Mouse (Mus musculus) intestine, embryonic 15.5 days (tissue): ENCODE measurements around the gene Ubap1. TPM values are rescaled to one million over a fixed set of nuclear protein-coding genes. Genes with fewer than 3 reads are reported as not detected.

ENCODE experiments used
- ATAC-seq: fragments of 200-750 bp; cut with Nextera tagmentation; 2 replicates; pipeline ENCODE4 v1.8.0; 2017; ENCODE audit warnings: moderate TSS enrichment, moderate library complexity
- H3K27ac ChIP-seq: fragments of 300-500 bp; sonication (generic); 2 replicates; pipeline ENCODE4 v1.5.1; 2015; ENCODE audit warnings: mild to moderate bottlenecking, inconsistent platforms
- H3K27me3 ChIP-seq: fragments of 300-500 bp; sonication (generic); replicated peaks from 2 replicates; pipeline ENCODE4 v1.6.1; 2015; ENCODE audit warnings: inconsistent platforms
- H3K36me3 ChIP-seq: fragments of 300-500 bp; sonication (generic); 2 replicates; pipeline ENCODE4 v1.6.1; 2015; ENCODE audit warnings: inconsistent platforms
- H3K4me1 ChIP-seq: fragments of 300-500 bp; sonication (generic); replicated peaks from 2 replicates; pipeline ENCODE4 v1.6.1; 2015; ENCODE audit warnings: inconsistent platforms
- H3K4me2 ChIP-seq: fragments of 300-500 bp; sonication (generic); replicated peaks from 2 replicates; pipeline ENCODE4 v1.6.1; 2015; ENCODE audit warnings: mild to moderate bottlenecking, inconsistent platforms
- H3K4me3 ChIP-seq: fragments of 300-500 bp; sonication (generic); replicated peaks from 2 replicates; pipeline ENCODE4 v1.5.1; 2015; ENCODE audit warnings: inconsistent platforms
- H3K9ac ChIP-seq: fragments of 300-500 bp; sonication (generic); 2 replicates; pipeline ENCODE4 v1.6.1; 2015; ENCODE audit warnings: inconsistent platforms
- H3K9me3 ChIP-seq: fragments of 300-500 bp; sonication (generic); 2 replicates; pipeline ENCODE4 v1.6.1; 2016; ENCODE audit warnings: inconsistent platforms
- WGBS: fragments of 180-500 bp; shearing (Covaris S2); methylation state at CpG from one replicate; pipeline ENCODE4 v1.1.7; 2015; 5-methylcytosine and 5-hydroxymethylcytosine counted together
- polyA plus RNA-seq: library from polyadenylated mRNA; unstranded; fragments of >200 nt; fragmentation: Nextera tagmentation; extraction: Ambion mirVana; gene quantifications from 2 replicates; pipeline ENCODE4 v1.2.1, GENCODE M21; 2015

Gene Ubap1
- polyA plus RNA-seq, 1 experiment from 2014 or later: 56.5 TPM

DNA sequence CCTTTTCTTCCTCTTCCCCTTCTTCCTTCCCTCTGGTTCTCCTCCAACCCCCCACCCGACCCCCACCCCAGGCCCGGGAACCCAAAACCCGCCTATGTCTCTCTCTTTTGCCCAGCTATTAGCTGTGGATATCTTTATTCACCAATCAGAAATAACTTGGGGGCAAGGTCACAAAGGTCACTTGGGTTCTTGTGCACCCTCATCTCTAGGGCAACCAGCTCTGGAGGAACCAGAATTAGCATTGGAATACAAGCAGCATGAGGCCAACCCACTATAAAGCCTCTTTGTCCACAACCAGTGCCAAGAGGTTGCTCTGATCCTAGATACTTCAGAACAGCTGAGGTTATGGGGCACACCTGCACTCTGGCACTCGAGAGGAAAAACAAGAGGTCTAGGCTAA, 19.3 kb upstream of the Ubap1 start:
- Histone ChIP-seq H3K27me3 (no peaks in the 10 kb centered on the region), H3K4me1 (no peaks in the 10 kb centered on the region; the same call in 1 of the 2 replicates), H3K9ac (no peak overlapping the region), H3K4me3 (no peak overlapping the region), H3K9me3 (no peaks in the 10 kb centered on the region), H3K27ac (no peak overlapping the region), H3K36me3 (no peaks in the 10 kb centered on the region), H3K4me2 (no peak overlapping the region)
- 69% methylated on average over 4 of the region's 4 CpGs for WGBS
- ATAC-seq: no peak

DNA sequence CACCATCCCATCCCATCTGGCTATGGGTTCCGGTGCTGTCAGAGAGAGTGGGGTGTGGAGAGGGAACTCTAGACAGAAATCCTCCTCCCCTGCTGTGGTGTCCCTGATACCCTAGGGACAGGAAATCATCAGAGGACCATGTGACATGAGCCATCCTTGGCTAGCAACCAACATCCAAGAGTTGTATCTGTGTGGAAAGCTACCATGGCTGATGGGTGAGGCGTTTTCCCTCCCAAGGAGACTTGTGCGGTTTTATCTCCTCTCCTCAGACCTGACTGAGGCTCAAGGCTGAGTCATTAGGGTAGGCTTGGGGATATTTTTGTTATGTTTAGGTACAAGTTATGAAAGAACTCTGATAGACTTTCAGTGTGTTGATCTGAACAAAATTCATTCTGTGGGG, 17.7 kb upstream of the Ubap1 start:
- ATAC-seq: peak; percentile 56; the same call in 1 of the 2 replicates
- H3K27ac ChIP-seq: 0 out of 2 replicates have a peak overlapping the region, but pooled peaks have one; percentile 9

GRCm38 (mm10) chr4:41331698-41332421, 16.9 kb upstream of the Ubap1 start:
- Histone ChIP-seq H3K4me2 (no peak overlapping the region), H3K4me1 (no peaks in the 10 kb centered on the region; the same call in 1 of the 2 replicates), H3K4me3 (no peak overlapping the region), H3K27ac (peak overlapping the region; percentile 38; the same call in 1 of the 2 replicates), H3K27me3 (no peaks in the 10 kb centered on the region), H3K9me3 (no peaks in the 10 kb centered on the region), H3K36me3 (no peaks in the 10 kb centered on the region), H3K9ac (no peak overlapping the region)
- 72% methylated on average over 9 of the region's 9 CpGs for WGBS
- peak; percentile 98 for ATAC-seq

More for the DNA sequence above, 17.7 kb upstream of the Ubap1 start:
- Histone ChIP-seq H3K4me3 (no peak overlapping the region), H3K4me1 (no peaks in the 10 kb centered on the region; the same call in 1 of the 2 replicates), H3K36me3 (no peaks in the 10 kb centered on the region), H3K9me3 (no peaks in the 10 kb centered on the region), H3K4me2 (no peak overlapping the region), H3K27me3 (no peaks in the 10 kb centered on the region), H3K9ac (no peak overlapping the region)
- WGBS: 65% methylated on average over 3 of the region's 3 CpGs

DNA sequence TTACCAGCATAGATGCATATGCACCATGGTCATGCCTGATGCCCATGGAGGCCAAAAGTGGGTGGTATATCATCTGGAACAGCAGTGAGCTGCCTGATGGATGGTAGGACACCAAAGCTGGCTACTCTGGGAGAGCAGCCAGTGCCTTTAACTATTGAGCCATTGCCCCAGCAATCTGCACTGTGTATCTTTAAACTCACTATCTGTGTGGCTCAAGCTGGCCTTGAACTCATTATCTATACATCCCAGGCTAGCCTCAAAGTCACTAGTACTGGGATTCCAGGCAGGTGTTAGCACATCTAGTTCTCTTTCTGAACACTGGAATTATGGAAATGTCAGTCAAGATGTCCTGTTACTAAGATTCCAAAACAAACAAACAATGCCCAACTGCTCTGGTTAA, 12.2 kb upstream of the Ubap1 start:
- Histone ChIP-seq H3K4me1 (no peaks in the 10 kb centered on the region; the same call in 1 of the 2 replicates), H3K27me3 (no peaks in the 10 kb centered on the region), H3K4me2 (no peak overlapping the region), H3K9ac (no peak overlapping the region), H3K9me3 (no peaks in the 10 kb centered on the region), H3K4me3 (no peak overlapping the region), H3K27ac (no peak overlapping the region), H3K36me3 (no peaks in the 10 kb centered on the region)
- ATAC-seq: no peak

DNA sequence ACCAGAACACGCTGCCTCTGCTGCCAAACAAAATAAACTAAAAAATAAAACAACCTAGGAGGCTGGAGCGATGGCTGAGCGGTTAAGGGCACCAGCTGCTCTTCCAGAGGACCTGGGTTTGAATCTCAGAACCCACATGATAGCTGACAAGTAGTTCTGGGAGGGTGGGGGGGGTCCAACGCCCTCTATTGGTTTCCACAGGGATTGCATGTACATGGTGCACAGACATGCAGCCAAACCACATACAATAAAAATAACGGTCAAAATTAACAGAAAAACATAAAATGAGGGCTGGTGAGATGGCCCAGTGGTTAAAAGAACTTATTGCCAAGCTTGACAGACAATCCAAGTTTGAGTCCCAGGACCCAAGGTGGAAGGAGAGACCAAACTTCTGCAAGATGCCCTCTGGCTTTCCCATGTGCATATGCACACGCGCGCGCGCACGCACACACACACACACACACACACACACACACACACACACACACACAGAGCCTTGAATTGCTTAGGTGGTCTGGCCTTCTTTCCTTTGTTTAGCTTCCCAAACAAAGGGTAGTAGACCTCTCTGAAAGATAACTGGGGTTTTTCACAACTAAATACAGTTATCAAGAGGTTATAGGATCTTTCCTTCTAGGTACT, 7.8 kb upstream of the Ubap1 start:
- H3K4me2 ChIP-seq: no peak overlapping the region
- H3K36me3 ChIP-seq: no peaks in the 10 kb centered on the region
- no peak overlapping the region for H3K27ac ChIP-seq
- H3K4me3 ChIP-seq: no peak overlapping the region
- no peaks in the 10 kb centered on the region for H3K9me3 ChIP-seq
- no peak for ATAC-seq
- no peaks in the 10 kb centered on the region for H3K27me3 ChIP-seq
- no peak overlapping the region for H3K9ac ChIP-seq
- no peaks in the 10 kb centered on the region for H3K4me1 ChIP-seq
- WGBS: 77% methylated on average over 11 of the region's 11 CpGs

DNA sequence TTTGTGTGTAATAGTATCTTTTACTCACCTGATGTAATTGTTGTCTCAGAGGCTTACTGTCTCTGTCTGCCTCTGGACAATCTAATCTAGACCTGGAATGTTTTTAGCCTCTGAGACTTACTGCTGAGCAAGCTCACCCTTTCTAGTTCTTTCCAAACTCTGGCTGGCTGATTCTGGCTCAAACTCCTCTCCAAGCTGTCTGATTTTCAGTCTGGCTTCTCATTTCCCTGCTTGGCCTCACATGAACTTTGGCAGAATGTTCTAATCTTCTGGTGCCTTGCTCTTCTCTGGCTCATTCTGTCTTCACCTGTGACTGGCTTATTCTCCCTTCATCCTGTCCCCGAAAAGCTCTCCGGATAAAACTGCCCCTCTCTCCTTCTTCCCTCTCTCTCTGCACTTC, 2.8 kb upstream of the Ubap1 start:
- ATAC-seq: no peak
- Histone ChIP-seq H3K4me3 (no peak overlapping the region), H3K4me2 (no peak overlapping the region), H3K9ac (no peak overlapping the region), H3K27me3 (no peaks in the 10 kb centered on the region), H3K4me1 (peaks cover 9% of the 10 kb centered on the region; the same call in 1 of the 2 replicates), H3K9me3 (no peaks in the 10 kb centered on the region), H3K36me3 (no peaks in the 10 kb centered on the region), H3K27ac (no peak overlapping the region)
- 64% methylated on average over 2 of the region's 2 CpGs for WGBS

GRCm38 (mm10) chr4:41347839-41348238, 957 bp upstream of the Ubap1 start:
- Histone ChIP-seq H3K4me3 (no peak overlapping the region), H3K9me3 (no peaks in the 10 kb centered on the region), H3K4me2 (peak overlapping the region; percentile 68), H3K36me3 (no peaks in the 10 kb centered on the region), H3K27ac (0 out of 2 replicates have a peak overlapping the region, but pooled peaks have one; percentile 13), H3K4me1 (peaks cover 11% of the 10 kb centered on the region; the same call in 1 of the 2 replicates), H3K27me3 (no peaks in the 10 kb centered on the region), H3K9ac (no peak overlapping the region)
- WGBS: 28% methylated on average over 5 of the region's 5 CpGs
- no peak for ATAC-seq

DNA sequence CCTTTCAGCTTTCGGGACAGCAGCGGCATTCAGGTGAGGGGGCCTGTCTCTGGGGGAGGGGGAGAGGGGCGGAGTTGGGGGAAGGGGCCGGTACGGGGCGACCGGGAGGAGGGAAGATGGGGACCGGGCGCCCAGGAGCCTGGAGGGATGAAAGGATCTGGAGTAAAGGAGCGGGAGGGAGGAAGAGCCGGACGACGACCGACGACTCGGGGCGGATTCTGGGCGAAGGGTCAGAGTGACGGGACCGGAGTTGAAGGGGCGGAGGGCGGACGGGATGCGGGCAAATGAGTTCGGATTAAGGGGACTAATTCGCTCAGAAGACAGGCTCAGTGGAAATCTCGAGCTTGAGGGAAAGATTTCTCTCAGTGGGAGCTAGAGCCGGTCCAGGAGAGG, 399 bp downstream of the Ubap1 start:
- no peaks in the 10 kb centered on the region for H3K27me3 ChIP-seq
- H3K9ac ChIP-seq: peak overlapping the region; percentile 76
- H3K36me3 ChIP-seq: no peaks in the 10 kb centered on the region
- H3K27ac ChIP-seq: peak overlapping the region; percentile 96
- peak overlapping the region; percentile 63 for H3K4me3 ChIP-seq
- peak overlapping the region; percentile 68 for H3K4me2 ChIP-seq
- WGBS: under 1% methylated on average over 28 of the region's 28 CpGs
- ATAC-seq: peak; percentile 85
- H3K4me1 ChIP-seq: peaks cover 11% of the 10 kb centered on the region; the same call in 1 of the 2 replicates
- H3K9me3 ChIP-seq: no peaks in the 10 kb centered on the region

GRCm38 (mm10) chr4:41352758-41353157, 4.0 kb downstream of the Ubap1 start:
- Histone ChIP-seq H3K4me2 (no peak overlapping the region), H3K27me3 (no peaks in the 10 kb centered on the region), H3K4me1 (peaks cover 10% of the 10 kb centered on the region; the same call in 1 of the 2 replicates), H3K4me3 (no peak overlapping the region), H3K27ac (no peak overlapping the region), H3K36me3 (peaks cover 4% of the 10 kb centered on the region; the same call in 1 of the 2 replicates), H3K9me3 (no peaks in the 10 kb centered on the region), H3K9ac (no peak overlapping the region)
- WGBS: 94% methylated on average over 4 of the region's 4 CpGs
- no peak for ATAC-seq

- no peaks in the 10 kb centered on the region for H3K9me3 ChIP-seq
- no peak overlapping the region for H3K9ac ChIP-seq
- H3K4me2 ChIP-seq: no peak overlapping the region
- ATAC-seq: no peak
- H3K36me3 ChIP-seq: peaks cover 4% of the 10 kb centered on the region; the same call in 1 of the 2 replicates
- H3K27ac ChIP-seq: no peak overlapping the region
- WGBS: 88% methylated on average over 1 of the region's 1 CpGs
- H3K27me3 ChIP-seq: no peaks in the 10 kb centered on the region
- 0 out of 2 replicates have a peak, but pooled peaks cover 6% of the 10 kb centered on the region for H3K4me1 ChIP-seq
- no peak overlapping the region for H3K4me3 ChIP-seq
Observed at GRCm38 (mm10) chr4:41353265-41353664, 4.5 kb downstream of the Ubap1 start.

DNA sequence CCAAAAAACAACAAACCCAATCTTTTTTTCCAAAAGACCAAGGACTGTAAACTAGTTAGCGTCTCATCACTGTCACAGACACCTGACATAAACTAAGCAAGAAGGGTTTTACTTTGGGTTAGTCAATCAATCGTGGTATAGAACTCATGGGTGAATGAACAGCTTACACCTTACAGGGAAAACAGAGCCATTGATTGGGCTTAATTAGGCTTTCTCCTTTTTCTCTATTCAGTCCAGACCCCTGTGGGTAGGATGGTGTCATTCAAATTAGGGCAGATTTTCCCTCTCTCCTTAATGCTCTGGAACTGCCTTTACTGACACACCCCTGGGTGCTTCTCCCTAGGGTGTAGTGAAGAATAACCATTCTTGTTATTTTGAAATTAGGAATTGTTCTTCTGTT, 8.4 kb downstream of the Ubap1 start:
- no peak overlapping the region for H3K9ac ChIP-seq
- 83% methylated on average over 2 of the region's 2 CpGs for WGBS
- no peak overlapping the region for H3K4me2 ChIP-seq
- ATAC-seq: no peak
- no peaks in the 10 kb centered on the region for H3K27me3 ChIP-seq
- no peak overlapping the region for H3K27ac ChIP-seq
- H3K9me3 ChIP-seq: no peaks in the 10 kb centered on the region
- peaks cover 4% of the 10 kb centered on the region; the same call in 1 of the 2 replicates for H3K36me3 ChIP-seq
- 0 out of 2 replicates have a peak, but pooled peaks cover 2% of the 10 kb centered on the region for H3K4me1 ChIP-seq
- no peak overlapping the region for H3K4me3 ChIP-seq

GRCm38 (mm10) chr4:41358669-41359068, 9.9 kb downstream of the Ubap1 start:
- no peak overlapping the region for H3K4me3 ChIP-seq
- whole genome bisulfite sequencing: 86% methylated on average over 2 of the region's 2 CpGs
- H3K4me2 ChIP-seq: no peak overlapping the region
- no peak overlapping the region for H3K9ac ChIP-seq
- no peak for ATAC-seq
- H3K36me3 ChIP-seq: peaks cover 4% of the 10 kb centered on the region; the same call in 1 of the 2 replicates
- H3K4me1 ChIP-seq: no peaks in the 10 kb centered on the region
- H3K27ac ChIP-seq: no peak overlapping the region
- H3K27me3 ChIP-seq: no peaks in the 10 kb centered on the region
- no peaks in the 10 kb centered on the region for H3K9me3 ChIP-seq
